Mouse (Mus musculus) myocyte (in vitro differentiated cells): ENCODE measurements at regions not wholly inside any gene's neighbourhood (a gene's known extent, or its start where the extent isn't known, plus 50 kb on each side); places are given as distances from the start of the nearest gene placed in this dataset.

Experiments used
- CEBPB ChIP-seq: IDR thresholded peaks from 2 replicates; pipeline ENCODE4 v1.6.1; 2011; ENCODE audit warnings: mild to moderate bottlenecking, moderate library complexity; ENCODE audit not compliant: poor library complexity, insufficient read depth, severe bottlenecking
- E2F4 ChIP-seq: IDR thresholded peaks from one replicate; pipeline ENCODE4 v1.6.1; 2011; ENCODE audit warnings: mild to moderate bottlenecking, control low read depth, moderate library complexity; ENCODE audit not compliant: insufficient read depth
- MAX ChIP-seq: IDR thresholded peaks from one replicate; pipeline ENCODE4 v1.6.1; 2011; ENCODE audit warnings: low read depth, mild to moderate bottlenecking, control low read depth
- MYOG ChIP-seq, 3 experiments: IDR thresholded peaks; one replicate each; pipeline ENCODE4 v1.6.1; 2011; ENCODE audit warnings: control low read depth in 2 of 3, low read depth in 2 of 3, mild to moderate bottlenecking in 2 of 3; ENCODE audit not compliant: insufficient read length in 2 of 3, control insufficient read depth in 1 of 3, insufficient read depth in 1 of 3
- POLR2A ChIP-seq: IDR thresholded peaks from one replicate; pipeline ENCODE4 v1.6.1; 2011; ENCODE audit warnings: low read depth, mild to moderate bottlenecking, control low read depth, moderate library complexity; ENCODE audit not compliant: insufficient read length
- TCF12 ChIP-seq: IDR thresholded peaks from one replicate; pipeline ENCODE4 v1.6.1; 2011; ENCODE audit warnings: mild to moderate bottlenecking, control low read depth; ENCODE audit not compliant: poor library complexity, insufficient read depth, severe bottlenecking
- TCF3 ChIP-seq: IDR thresholded peaks from one replicate; pipeline ENCODE4 v1.6.1; 2011; ENCODE audit warnings: low read depth, control low read depth; ENCODE audit not compliant: insufficient read length
- USF1 ChIP-seq: IDR thresholded peaks from one replicate; pipeline ENCODE4 v1.6.1; 2011; ENCODE audit warnings: low read depth, mild to moderate bottlenecking, control low read depth, moderate library complexity

- TF ChIP-seq POLR2A (no peak), MAX (no peak), TCF3 (no peak), MYOG (IDR thresholded peaks at IDR 0.05; ENCODE audit: control insufficient read depth in 1 of 3, insufficient read depth in 1 of 3, insufficient read length in 2 of 3, low read depth in 2 of 3) (no peak), USF1 (no peak), E2F4 (no peak), TCF12 (no peak), CEBPB (peak; percentile 94)
These were observed 87.3 kb upstream of the 4933402D24Rik start for GRCm38 (mm10) chr1:63856366-63856765.
